Mouse (Mus musculus): ENCODE measurements at regions not wholly inside any gene's neighbourhood (a gene's known extent, or its start where the extent isn't known, plus 50 kb on each side); places are given as distances from the start of the nearest gene placed in this dataset.
A peak's percentile ranks its signal among the peaks of the same experiment; 100 is the strongest.

GRCm38 (mm10) chr8:109081295-109081694, 412.5 kb upstream of the Pmfbp1 start:
- ATAC-seq (ENCODE audit: insufficient number of reproducible peaks, low FRiP score): no peak
- Histone ChIP-seq H3K27me3 (replicated peaks) (no peaks in the 10 kb centered on the region), H3K4me1 (replicated peaks) (no peaks in the 10 kb centered on the region), H3K27ac (ENCODE audit: poor library complexity, severe bottlenecking) (no peak overlapping the region), H3K4me2 (no peak overlapping the region), H3K9me3 (replicated peaks) (peaks cover 11% of the 10 kb centered on the region), H3K4me3 (no peak overlapping the region), H3K36me3 (no peaks in the 10 kb centered on the region), H3K9ac (no peak overlapping the region)
- 76% methylated on average over 5 of the region's 5 CpGs for WGBS

- Histone ChIP-seq H3K27ac (ENCODE audit: poor library complexity, severe bottlenecking) (no peak overlapping the region), H3K27me3 (replicated peaks) (no peaks in the 10 kb centered on the region), H3K9me3 (replicated peaks) (peaks cover 6% of the 10 kb centered on the region; the same call in 1 of the 2 replicates), H3K36me3 (no peaks in the 10 kb centered on the region), H3K4me3 (no peak overlapping the region), H3K4me1 (replicated peaks) (no peaks in the 10 kb centered on the region), H3K4me2 (no peak overlapping the region), H3K9ac (no peak overlapping the region)
- ATAC-seq (ENCODE audit: insufficient number of reproducible peaks, low FRiP score): no peak
- WGBS: 87% methylated on average over 7 of the region's 7 CpGs
These were observed 408.7 kb upstream of the Pmfbp1 start for GRCm38 (mm10) chr8:109085134-109085533.

- no peaks in the 10 kb centered on the region for H3K36me3 ChIP-seq
- no peak overlapping the region for H3K4me2 ChIP-seq
- no peak overlapping the region for H3K9ac ChIP-seq
- no peak overlapping the region for H3K4me3 ChIP-seq
- no peaks in the 10 kb centered on the region for H3K9me3 ChIP-seq (replicated peaks)
- 31% methylated on average over 1 of the region's 1 CpGs for WGBS
- H3K27me3 ChIP-seq (replicated peaks): no peaks in the 10 kb centered on the region
- H3K4me1 ChIP-seq (replicated peaks): no peaks in the 10 kb centered on the region
- ATAC-seq (ENCODE audit: insufficient number of reproducible peaks, low FRiP score): no peak
- no peak overlapping the region for H3K27ac ChIP-seq (ENCODE audit: poor library complexity, severe bottlenecking)
These were observed 406.0 kb upstream of the Pmfbp1 start for GRCm38 (mm10) chr8:109087781-109088180.

- 77% methylated on average over 15 of the region's 15 CpGs for WGBS
These were observed 394.2 kb upstream of the Pmfbp1 start for GRCm38 (mm10) chr8:109099671-109100070.

GRCm38 (mm10) chr8:109101416-109101815, 392.4 kb upstream of the Pmfbp1 start:
- Histone ChIP-seq H3K9me3 (replicated peaks) (no peaks in the 10 kb centered on the region), H3K4me3 (no peak overlapping the region), H3K4me2 (no peak overlapping the region), H3K4me1 (replicated peaks) (peaks cover 23% of the 10 kb centered on the region), H3K27me3 (replicated peaks) (no peaks in the 10 kb centered on the region), H3K9ac (no peak overlapping the region), H3K27ac (ENCODE audit: poor library complexity, severe bottlenecking) (no peak overlapping the region), H3K36me3 (no peaks in the 10 kb centered on the region)
- WGBS: 90% methylated on average over 5 of the region's 5 CpGs
- no peak for ATAC-seq (ENCODE audit: insufficient number of reproducible peaks, low FRiP score)

More at GRCm38 (mm10) chr8:109099671-109100070, 394.2 kb upstream of the Pmfbp1 start:
- H3K4me1 ChIP-seq (replicated peaks): peaks cover 7% of the 10 kb centered on the region
- H3K4me3 ChIP-seq: no peak overlapping the region
- no peaks in the 10 kb centered on the region for H3K27me3 ChIP-seq (replicated peaks)
- H3K27ac ChIP-seq (ENCODE audit: poor library complexity, severe bottlenecking): no peak overlapping the region
- no peak for ATAC-seq (ENCODE audit: insufficient number of reproducible peaks, low FRiP score)
- H3K36me3 ChIP-seq: no peaks in the 10 kb centered on the region
- no peaks in the 10 kb centered on the region for H3K9me3 ChIP-seq (replicated peaks)
- no peak overlapping the region for H3K4me2 ChIP-seq
- H3K9ac ChIP-seq: no peak overlapping the region

- ATAC-seq (ENCODE audit: insufficient number of reproducible peaks, low FRiP score): peak; percentile 66; the same call in 1 of the 2 replicates
- H3K36me3 ChIP-seq: no peaks in the 10 kb centered on the region
- H3K27ac ChIP-seq (ENCODE audit: poor library complexity, severe bottlenecking): peak overlapping the region; percentile 50
- no peaks in the 10 kb centered on the region for H3K9me3 ChIP-seq (replicated peaks)
- WGBS: 17% methylated on average over 6 of the region's 6 CpGs
- no peak overlapping the region for H3K9ac ChIP-seq
- no peaks in the 10 kb centered on the region for H3K27me3 ChIP-seq (replicated peaks)
- H3K4me1 ChIP-seq (replicated peaks): peaks cover 29% of the 10 kb centered on the region
- peak overlapping the region; percentile 58 for H3K4me2 ChIP-seq
- H3K4me3 ChIP-seq: no peak overlapping the region
These were observed 389.0 kb upstream of the Pmfbp1 start for GRCm38 (mm10) chr8:109104798-109105326.

GRCm38 (mm10) chr8:109105693-109106092, 388.1 kb upstream of the Pmfbp1 start:
- WGBS: 10% methylated on average over 6 of the region's 6 CpGs
- Histone ChIP-seq H3K4me1 (replicated peaks) (peaks cover 29% of the 10 kb centered on the region), H3K9ac (no peak overlapping the region), H3K36me3 (no peaks in the 10 kb centered on the region), H3K27ac (ENCODE audit: poor library complexity, severe bottlenecking) (0 out of 2 replicates have a peak overlapping the region, but pooled peaks have one; percentile 47), H3K9me3 (replicated peaks) (no peaks in the 10 kb centered on the region), H3K4me2 (peak overlapping the region; percentile 58), H3K4me3 (peak overlapping the region; percentile 30), H3K27me3 (replicated peaks) (no peaks in the 10 kb centered on the region)
- ATAC-seq (ENCODE audit: insufficient number of reproducible peaks, low FRiP score): no peak

- WGBS: 57% methylated on average over 9 of the region's 9 CpGs
These were observed 386.9 kb upstream of the Pmfbp1 start for GRCm38 (mm10) chr8:109106971-109107370.

GRCm38 (mm10) chr8:109107762-109108161, 386.1 kb upstream of the Pmfbp1 start:
- Histone ChIP-seq H3K27ac (ENCODE audit: poor library complexity, severe bottlenecking) (no peak overlapping the region), H3K9ac (no peak overlapping the region), H3K4me3 (no peak overlapping the region), H3K4me2 (no peak overlapping the region), H3K36me3 (no peaks in the 10 kb centered on the region), H3K4me1 (replicated peaks) (peaks cover 29% of the 10 kb centered on the region), H3K9me3 (replicated peaks) (no peaks in the 10 kb centered on the region), H3K27me3 (replicated peaks) (no peaks in the 10 kb centered on the region)
- WGBS: 57% methylated on average over 12 of the region's 12 CpGs
- ATAC-seq (ENCODE audit: insufficient number of reproducible peaks, low FRiP score): no peak

More at GRCm38 (mm10) chr8:109106971-109107370, 386.9 kb upstream of the Pmfbp1 start:
- H3K4me2 ChIP-seq: no peak overlapping the region
- H3K4me3 ChIP-seq: no peak overlapping the region
- peaks cover 29% of the 10 kb centered on the region for H3K4me1 ChIP-seq (replicated peaks)
- H3K9me3 ChIP-seq (replicated peaks): no peaks in the 10 kb centered on the region
- ATAC-seq (ENCODE audit: insufficient number of reproducible peaks, low FRiP score): no peak
- no peaks in the 10 kb centered on the region for H3K27me3 ChIP-seq (replicated peaks)
- H3K9ac ChIP-seq: no peak overlapping the region
- H3K36me3 ChIP-seq: no peaks in the 10 kb centered on the region
- H3K27ac ChIP-seq (ENCODE audit: poor library complexity, severe bottlenecking): no peak overlapping the region

- Histone ChIP-seq H3K27me3 (replicated peaks) (no peaks in the 10 kb centered on the region), H3K4me3 (no peak overlapping the region), H3K27ac (ENCODE audit: poor library complexity, severe bottlenecking) (no peak overlapping the region), H3K9me3 (replicated peaks) (no peaks in the 10 kb centered on the region), H3K4me1 (replicated peaks) (peaks cover 25% of the 10 kb centered on the region), H3K9ac (no peak overlapping the region), H3K36me3 (no peaks in the 10 kb centered on the region), H3K4me2 (no peak overlapping the region)
- no peak for ATAC-seq (ENCODE audit: insufficient number of reproducible peaks, low FRiP score)
- WGBS: 82% methylated on average over 4 of the region's 4 CpGs
These were observed 384.4 kb upstream of the Pmfbp1 start for GRCm38 (mm10) chr8:109109390-109109789.

GRCm38 (mm10) chr8:109121776-109122175, 372.1 kb upstream of the Pmfbp1 start:
- 59% methylated on average over 6 of the region's 6 CpGs for WGBS
- H3K27ac ChIP-seq (ENCODE audit: poor library complexity, severe bottlenecking): no peak overlapping the region
- H3K9ac ChIP-seq: no peak overlapping the region
- no peaks in the 10 kb centered on the region for H3K4me1 ChIP-seq (replicated peaks)
- no peak overlapping the region for H3K4me3 ChIP-seq
- no peaks in the 10 kb centered on the region for H3K9me3 ChIP-seq (replicated peaks)
- no peaks in the 10 kb centered on the region for H3K36me3 ChIP-seq
- ATAC-seq (ENCODE audit: insufficient number of reproducible peaks, low FRiP score): no peak
- no peaks in the 10 kb centered on the region for H3K27me3 ChIP-seq (replicated peaks)
- H3K4me2 ChIP-seq: no peak overlapping the region

Measured in heart, embryonic 12.5 days (tissue).